Mouse (Mus musculus): Measurements from ENCODE around the gene Wbp1l. TPM values are rescaled to one million over a fixed set of nuclear protein-coding genes. Genes with fewer than 3 reads are reported as not detected.

Wbp1l gene
- polyA plus RNA-seq, 1 experiment from 2014 or later: 73.3 TPM

DNA sequence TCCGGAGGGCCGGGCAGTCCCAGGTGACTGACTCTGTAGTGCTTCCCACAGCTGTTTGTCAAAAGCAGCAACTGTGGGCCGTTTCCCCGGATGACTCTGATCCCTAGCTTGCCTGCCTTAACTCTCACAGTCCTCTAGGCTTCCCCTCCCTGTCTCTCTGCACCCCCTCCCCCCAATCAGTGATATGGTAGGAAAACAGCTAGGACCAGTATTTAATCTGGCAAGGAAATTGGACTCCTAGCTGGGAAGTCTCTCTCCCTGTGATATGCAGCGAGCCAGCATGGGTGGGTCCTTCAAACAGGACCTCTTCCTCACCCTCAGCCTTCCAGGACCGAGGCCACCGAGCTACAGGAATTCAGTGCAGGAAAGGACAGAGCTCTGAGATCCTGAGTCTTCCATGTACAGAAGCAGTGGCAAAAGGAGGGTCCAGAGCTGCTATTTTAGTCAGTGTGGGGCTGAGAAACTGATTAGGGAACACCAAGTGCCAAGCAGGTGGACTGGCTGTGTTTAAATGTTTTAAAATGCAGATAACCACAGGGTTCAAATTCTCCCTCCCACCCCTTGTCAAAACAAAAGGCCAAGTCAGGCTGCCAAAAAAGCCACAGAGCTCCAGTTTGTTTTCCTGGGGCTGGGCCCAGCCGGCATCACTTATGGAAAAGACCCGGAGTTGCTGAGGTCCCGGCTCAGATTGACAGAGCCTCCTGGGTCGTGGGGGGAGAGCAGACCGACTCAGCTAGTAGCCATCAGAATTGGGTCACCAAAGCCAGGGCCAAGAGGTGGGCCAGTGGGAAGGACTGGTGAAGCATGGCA is 46.1 kb downstream of the Wbp1l start:
- in situ Hi-C loops (cut with MboI; ENCODE audit: low pct_unique_long_range_greater_than_20kb): no loop called here
- TF ChIP-seq CTCF (IDR thresholded peaks at IDR 0.05): no peak
- ATAC-seq (no peak), DNase-seq (ENCODE audit: low read depth, low spot score) (no peak)
- CTCF ChIA-PET: interaction anchor here (0.7 to 1.9 kb wide), 2 partner anchors 11 to 57 kb away, joined by 4 to 9 read pairs; no protein-coding TSS in a partner anchor
- no peaks in the 10 kb centered on the region for H3K27me3 ChIP-seq
- POLR2A ChIA-PET: interaction anchor here (1.3 kb wide), 1 partner anchor 14 kb away, joined by 3 read pairs; no protein-coding TSS in a partner anchor

DNA sequence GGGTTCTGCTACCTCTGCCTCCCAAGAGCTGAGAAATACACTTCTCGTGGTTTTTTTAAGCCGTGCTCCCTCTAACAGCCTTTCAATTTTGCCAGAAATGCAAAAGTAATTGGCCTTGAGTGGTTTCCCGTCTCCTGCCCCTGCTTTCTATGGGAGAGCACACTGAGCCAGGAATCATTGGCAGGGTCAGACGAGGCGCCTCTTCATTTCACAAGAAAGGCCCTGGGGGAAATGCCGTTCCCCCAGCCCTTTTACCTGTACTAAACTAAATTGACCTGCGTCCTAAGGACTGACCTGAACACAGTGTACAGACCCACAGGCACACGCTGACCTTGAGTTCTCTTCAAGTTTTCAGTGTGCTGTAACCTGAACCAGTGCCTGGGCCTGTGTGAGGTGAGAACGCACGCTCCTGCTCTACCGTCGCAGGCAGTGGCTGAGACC is 47.2 kb downstream of the Wbp1l start:
- DNase-seq (ENCODE audit: low read depth, low spot score) (no peak), ATAC-seq (no peak)
- no peak for TF ChIP-seq CTCF (IDR thresholded peaks at IDR 0.05)
- in situ Hi-C loops (cut with MboI; ENCODE audit: low pct_unique_long_range_greater_than_20kb): no loop called here
- ChIA-PET POLR2A (no interaction called here), CTCF (interaction anchor here (1.9 kb wide), 1 partner anchor 58 kb away, joined by 9 read pairs; no protein-coding TSS in a partner anchor)
- H3K27me3 ChIP-seq: no peaks in the 10 kb centered on the region

DNA sequence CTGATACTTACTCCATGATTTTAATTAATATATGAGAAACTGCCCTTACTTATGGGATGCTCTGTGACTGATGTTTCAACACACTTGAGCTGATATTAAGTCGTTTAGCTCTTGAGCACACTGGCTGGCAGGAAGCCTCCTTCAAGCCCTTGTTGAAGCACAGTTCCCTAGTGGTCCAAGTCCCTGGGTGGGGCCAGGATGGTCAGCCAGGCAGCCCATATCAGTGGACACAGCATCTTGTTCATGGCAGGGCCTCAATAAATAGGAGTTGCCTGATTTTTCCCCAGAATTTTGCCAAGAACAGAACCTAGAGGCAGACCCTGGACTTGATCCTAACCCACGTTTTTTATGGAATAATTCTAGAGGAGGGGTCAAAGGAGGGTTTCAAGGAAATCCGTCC is 48.4 kb downstream of the Wbp1l start:
- no peaks in the 10 kb centered on the region for H3K27me3 ChIP-seq
- in situ Hi-C loops (cut with MboI; ENCODE audit: low pct_unique_long_range_greater_than_20kb): no loop called here
- no peak for DNase-seq (ENCODE audit: low read depth, low spot score)
- POLR2A ChIA-PET: no interaction called here
- no peak for ATAC-seq
- CTCF ChIA-PET: interaction anchor here (1.0 to 1.2 kb wide), 2 partner anchors 12 to 59 kb away, joined by 3 to 5 read pairs; no protein-coding TSS in a partner anchor
- TF ChIP-seq CTCF (IDR thresholded peaks at IDR 0.05): no peak

DNA sequence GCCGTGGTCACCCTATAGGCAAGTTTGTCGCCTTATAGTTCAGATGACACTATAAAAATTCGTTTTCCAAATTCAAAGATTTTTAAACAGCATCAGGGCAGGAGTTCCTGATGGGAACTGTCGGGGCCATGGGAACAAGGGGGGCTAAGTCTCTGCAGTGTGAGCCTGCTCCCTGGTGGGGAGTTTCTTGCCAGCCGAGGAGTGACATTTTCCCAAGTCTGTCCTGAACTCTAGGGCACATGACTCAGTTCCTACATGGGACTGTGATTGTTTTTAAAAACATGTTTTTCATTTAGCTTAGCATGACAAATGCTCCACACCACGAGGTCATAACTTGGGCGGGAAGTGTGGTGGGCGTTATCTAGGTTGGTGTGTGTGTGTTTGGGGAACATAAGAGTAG is 49.0 kb downstream of the Wbp1l start:
- ATAC-seq (no peak), DNase-seq (ENCODE audit: low read depth, low spot score) (no peak)
- POLR2A ChIA-PET: no interaction called here
- no peak for TF ChIP-seq CTCF (IDR thresholded peaks at IDR 0.05)
- in situ Hi-C loops (cut with MboI; ENCODE audit: low pct_unique_long_range_greater_than_20kb): no loop called here
- CTCF ChIA-PET: interaction anchor here (1.0 kb wide), 1 partner anchor 13 kb away, joined by 3 read pairs; no protein-coding TSS in a partner anchor
- H3K27me3 ChIP-seq: no peaks in the 10 kb centered on the region

DNA sequence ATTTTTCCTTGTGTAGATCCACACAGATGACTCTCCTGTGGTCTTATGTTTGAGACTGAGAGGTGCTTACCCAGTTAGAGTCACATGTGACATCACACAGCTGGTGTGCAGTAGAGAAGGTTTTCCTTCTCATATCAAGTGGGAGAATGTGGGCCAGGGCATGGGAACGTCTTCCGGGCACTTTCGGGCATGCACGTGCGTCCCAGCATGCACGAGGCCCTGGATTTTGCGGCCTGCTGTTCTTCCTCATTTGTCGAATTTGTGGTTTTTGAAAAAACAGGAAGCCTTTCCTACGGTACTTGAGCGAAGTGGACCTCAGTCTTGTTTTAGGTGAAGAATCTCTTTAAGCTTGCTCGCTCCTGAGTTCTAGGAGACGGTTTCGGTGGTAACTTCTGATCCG is 49.7 kb downstream of the Wbp1l start:
- in situ Hi-C loops (cut with MboI; ENCODE audit: low pct_unique_long_range_greater_than_20kb): no loop called here
- POLR2A ChIA-PET: no interaction called here
- CTCF ChIA-PET: interaction anchor here (1.0 kb wide), 1 partner anchor 14 kb away, joined by 3 read pairs; no protein-coding TSS in a partner anchor
- TF ChIP-seq CTCF (IDR thresholded peaks at IDR 0.05): no peak
- H3K27me3 ChIP-seq: no peaks in the 10 kb centered on the region
- no peak for ATAC-seq
- no peak for DNase-seq (ENCODE audit: low read depth, low spot score)

DNA sequence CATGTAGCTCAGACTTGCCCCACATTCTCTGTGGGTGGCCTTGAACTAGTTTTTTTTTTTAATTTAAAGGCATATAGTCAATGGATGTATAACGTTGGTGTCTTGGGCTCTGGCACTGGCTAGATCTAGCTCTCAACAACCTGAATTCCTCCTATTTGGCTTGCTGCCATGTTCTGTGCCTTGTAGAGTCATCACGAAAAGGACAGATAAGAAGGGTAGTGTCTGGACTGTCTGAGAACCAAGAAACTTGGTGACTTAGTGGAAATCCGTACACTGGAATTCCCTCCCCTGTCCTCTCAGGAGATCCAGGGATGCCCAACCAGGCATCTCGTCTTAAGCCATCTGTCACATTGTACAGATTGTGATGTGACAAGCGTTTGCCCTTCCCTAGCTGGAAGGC is 54.3 kb downstream of the Wbp1l start:
- ChIA-PET CTCF (interaction anchor here (0.6 to 1.3 kb wide), 6 partner anchors 11 to 102 kb away, joined by 3 read pairs; no protein-coding TSS in a partner anchor), POLR2A (no interaction called here)
- in situ Hi-C loops (cut with MboI; ENCODE audit: low pct_unique_long_range_greater_than_20kb): no loop called here
- ATAC-seq (no peak), DNase-seq (ENCODE audit: low read depth, low spot score) (no peak)
- H3K27me3 ChIP-seq: no peaks in the 10 kb centered on the region
- TF ChIP-seq CTCF (IDR thresholded peaks at IDR 0.05): no peak

DNA sequence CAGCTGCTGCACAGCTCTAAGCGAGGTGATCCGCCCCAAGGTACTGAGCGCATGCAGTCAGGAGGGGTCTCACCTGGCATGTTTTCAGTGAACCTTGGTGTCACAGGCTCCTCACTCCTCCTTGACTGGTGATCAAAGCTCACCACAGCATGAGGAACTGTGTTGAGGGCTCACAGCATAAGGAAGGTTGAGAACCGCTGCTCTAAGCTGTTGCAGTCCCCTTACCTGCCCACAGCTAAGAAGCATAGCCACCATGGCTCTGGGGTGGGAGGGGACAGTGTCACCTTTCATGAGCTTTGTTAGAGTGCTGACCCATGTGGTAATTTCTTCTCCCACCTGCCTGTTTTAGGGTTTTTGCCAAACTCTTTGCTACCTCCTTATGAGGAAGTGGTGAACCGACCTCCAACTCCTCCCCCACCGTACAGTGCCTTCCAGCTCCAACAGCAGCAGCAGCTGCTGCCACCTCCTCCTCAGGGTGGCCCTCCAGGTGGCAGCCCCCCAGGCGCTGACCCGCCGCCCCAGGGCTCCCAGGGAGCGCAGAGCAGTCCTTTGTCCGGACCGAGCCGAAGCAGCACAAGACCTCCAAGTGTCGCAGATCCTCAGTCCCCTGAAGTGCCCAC is 54.8 kb downstream of the Wbp1l start:
- ChIA-PET POLR2A (no interaction called here), CTCF (interaction anchor here (0.7 to 1.4 kb wide), 5 partner anchors 33 to 101 kb away, joined by 3 read pairs; no protein-coding TSS in a partner anchor)
- ATAC-seq (no peak), DNase-seq (ENCODE audit: low read depth, low spot score) (no peak)
- no peaks in the 10 kb centered on the region for H3K27me3 ChIP-seq
- in situ Hi-C loops (cut with MboI; ENCODE audit: low pct_unique_long_range_greater_than_20kb): no loop called here
- no peak for TF ChIP-seq CTCF (IDR thresholded peaks at IDR 0.05)

DNA sequence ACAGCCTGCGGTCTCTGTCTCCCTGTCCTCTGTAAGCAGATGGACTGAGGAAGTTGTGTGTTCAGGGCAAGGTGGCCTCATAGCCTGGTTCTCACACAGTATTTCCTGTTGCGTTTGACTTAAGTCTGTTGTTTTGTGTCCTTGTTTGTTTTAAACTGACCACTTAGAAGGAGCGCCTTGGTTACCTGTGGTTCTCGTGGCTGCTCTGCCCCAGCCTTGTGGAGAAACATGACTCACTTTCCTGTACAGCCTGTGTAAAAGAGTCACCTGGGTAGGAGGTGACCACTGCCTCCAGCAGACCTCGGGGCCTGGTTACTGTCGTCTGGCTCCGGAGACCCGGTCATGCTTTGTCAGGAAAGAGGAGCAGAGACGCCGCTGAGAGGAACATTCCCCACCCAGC is 56.7 kb downstream of the Wbp1l start:
- in situ Hi-C loops (cut with MboI; ENCODE audit: low pct_unique_long_range_greater_than_20kb): no loop called here
- no peak for TF ChIP-seq CTCF (IDR thresholded peaks at IDR 0.05)
- H3K27me3 ChIP-seq: no peaks in the 10 kb centered on the region
- ChIA-PET POLR2A (no interaction called here), CTCF (no interaction called here)
- no peak for DNase-seq (ENCODE audit: low read depth, low spot score)
- no peak for ATAC-seq

DNA sequence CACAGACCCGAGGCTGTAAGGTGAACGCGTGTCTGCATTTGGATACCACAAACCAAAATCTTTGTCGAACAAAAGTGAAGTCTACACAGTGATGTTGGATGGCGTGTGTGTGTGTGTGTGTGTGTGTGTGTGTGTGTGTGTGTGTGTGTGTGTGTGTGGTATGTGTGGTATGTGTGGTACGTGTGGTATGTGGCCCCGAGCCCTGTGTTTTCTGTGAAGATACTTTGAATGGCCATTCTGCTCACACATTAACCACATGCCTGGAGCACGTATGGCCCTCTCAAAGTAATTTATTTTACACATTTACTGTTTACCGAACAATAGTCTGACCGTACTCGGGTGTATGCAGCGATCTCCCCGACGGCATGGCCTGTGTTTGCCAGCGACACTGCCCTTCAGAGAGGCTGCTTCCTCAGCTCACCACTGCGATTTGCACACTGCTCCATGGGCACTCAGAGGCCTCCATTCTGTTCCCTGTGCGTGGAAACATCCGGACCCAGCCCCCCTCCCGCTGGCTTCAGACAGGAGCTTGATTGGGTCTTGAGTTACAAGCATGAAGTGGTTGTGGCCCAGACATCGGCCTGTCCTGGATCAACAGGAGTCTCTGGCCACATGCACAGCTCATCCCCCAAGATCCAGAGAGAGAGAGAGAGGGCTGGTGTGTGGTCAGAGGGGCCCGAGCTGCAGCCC is 57.4 kb downstream of the Wbp1l start:
- no peak for TF ChIP-seq CTCF (IDR thresholded peaks at IDR 0.05)
- ChIA-PET POLR2A (no interaction called here), CTCF (no interaction called here)
- H3K27me3 ChIP-seq: no peaks in the 10 kb centered on the region
- ATAC-seq (no peak), DNase-seq (ENCODE audit: low read depth, low spot score) (no peak)
- in situ Hi-C loops (cut with MboI; ENCODE audit: low pct_unique_long_range_greater_than_20kb): no loop called here

DNA sequence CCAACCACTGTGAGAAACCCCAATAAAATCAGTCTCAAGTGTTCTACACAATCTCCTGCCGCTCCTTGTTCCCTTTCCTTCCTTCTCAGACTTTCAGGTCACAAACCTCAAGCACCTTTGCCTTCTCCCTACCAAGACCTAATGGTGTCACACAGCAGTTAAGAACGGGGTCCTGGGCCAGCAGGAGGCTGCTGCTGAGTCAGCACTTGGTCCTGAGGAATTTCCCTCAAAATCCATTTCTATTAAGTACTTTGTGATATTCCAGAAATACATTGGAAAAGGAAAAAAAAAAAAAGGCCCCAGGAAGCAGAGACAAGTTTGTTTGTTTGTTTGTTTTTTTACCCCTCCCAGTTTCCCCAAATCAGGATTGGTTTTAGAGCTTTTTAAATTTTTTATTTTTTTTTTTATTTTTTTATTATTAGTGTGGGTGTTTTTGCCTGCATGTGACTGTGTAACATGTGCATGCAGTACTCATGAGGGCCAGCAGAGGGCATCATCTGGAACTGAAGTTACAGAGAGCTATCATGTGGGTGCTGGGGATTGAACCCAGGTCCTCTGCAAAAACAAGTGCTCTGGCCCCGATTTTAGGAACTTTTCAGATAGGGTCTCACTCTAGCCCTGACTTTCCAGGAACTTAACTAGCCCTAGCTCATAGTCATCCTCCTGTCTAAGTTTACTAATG is 58.6 kb downstream of the Wbp1l start:
- ChIA-PET POLR2A (interaction anchor here (0.6 kb wide), 1 partner anchor 69 kb away, joined by 3 read pairs; no protein-coding TSS in a partner anchor), CTCF (interaction anchor here (0.8 to 2.0 kb wide), 3 partner anchors 13 to 68 kb away, joined by 4 to 5 read pairs (median 4); partner anchors contain the start of gene Cyp17a1)
- ATAC-seq (no peak), DNase-seq (ENCODE audit: low read depth, low spot score) (no peak)
- in situ Hi-C loops (cut with MboI; ENCODE audit: low pct_unique_long_range_greater_than_20kb): no loop called here
- TF ChIP-seq CTCF (IDR thresholded peaks at IDR 0.05): no peak
- H3K27me3 ChIP-seq: no peaks in the 10 kb centered on the region

Data from Patski (cell line).